Mouse (Mus musculus) ES-E14 (cell line): ENCODE measurements around the gene Fam222a.

Experiments
- HCFC1 ChIP-seq: IDR thresholded peaks from 2 replicates; pipeline ENCODE4 v1.6.1; 2012; ENCODE audit warnings: low read length, inconsistent platforms, borderline replicate concordance; ENCODE audit not compliant: insufficient read depth
- MAFK ChIP-seq: IDR thresholded peaks from 2 replicates; pipeline ENCODE4 v1.6.1; 2014; ENCODE audit warnings: mild to moderate bottlenecking, low read depth, low read length, inconsistent platforms; ENCODE audit not compliant: insufficient read depth
- ZC3H11A ChIP-seq: IDR thresholded peaks from 2 replicates; pipeline ENCODE4 v1.6.1; 2012; ENCODE audit warnings: low read depth, mild to moderate bottlenecking, inconsistent platforms, low read length, borderline replicate concordance

DNA sequence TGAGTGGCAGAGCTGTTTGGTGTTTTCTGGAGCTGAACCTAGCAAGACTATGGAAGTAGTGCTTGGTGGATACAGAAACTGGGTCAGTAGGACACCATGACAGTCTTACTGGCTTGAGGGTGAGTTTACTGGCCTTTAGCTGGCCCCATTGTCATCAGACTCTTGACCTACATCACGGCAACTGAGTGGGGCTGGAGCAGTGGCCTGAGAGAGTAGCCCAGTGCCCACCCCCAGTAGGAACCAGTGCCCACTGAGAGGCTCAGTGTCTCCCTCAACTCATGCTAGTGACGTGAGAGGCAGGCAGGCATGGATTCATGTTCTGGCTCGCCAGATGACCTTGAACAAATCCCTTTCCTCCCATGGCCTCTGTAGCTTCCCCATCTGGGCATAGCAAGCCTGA lies 15.2 kb downstream of the Fam222a start:
- TF ChIP-seq ZC3H11A: no peak
- TF ChIP-seq HCFC1: no peak
- no peak for TF ChIP-seq MAFK
